Mouse (Mus musculus): ENCODE data around the gene Spc24. TPM values are rescaled to one million over a fixed set of nuclear protein-coding genes. Genes with fewer than 3 reads are reported as not detected.

Spc24 gene
- polyA plus RNA-seq, 1 experiment from 2014 or later = 119 TPM

DNA sequence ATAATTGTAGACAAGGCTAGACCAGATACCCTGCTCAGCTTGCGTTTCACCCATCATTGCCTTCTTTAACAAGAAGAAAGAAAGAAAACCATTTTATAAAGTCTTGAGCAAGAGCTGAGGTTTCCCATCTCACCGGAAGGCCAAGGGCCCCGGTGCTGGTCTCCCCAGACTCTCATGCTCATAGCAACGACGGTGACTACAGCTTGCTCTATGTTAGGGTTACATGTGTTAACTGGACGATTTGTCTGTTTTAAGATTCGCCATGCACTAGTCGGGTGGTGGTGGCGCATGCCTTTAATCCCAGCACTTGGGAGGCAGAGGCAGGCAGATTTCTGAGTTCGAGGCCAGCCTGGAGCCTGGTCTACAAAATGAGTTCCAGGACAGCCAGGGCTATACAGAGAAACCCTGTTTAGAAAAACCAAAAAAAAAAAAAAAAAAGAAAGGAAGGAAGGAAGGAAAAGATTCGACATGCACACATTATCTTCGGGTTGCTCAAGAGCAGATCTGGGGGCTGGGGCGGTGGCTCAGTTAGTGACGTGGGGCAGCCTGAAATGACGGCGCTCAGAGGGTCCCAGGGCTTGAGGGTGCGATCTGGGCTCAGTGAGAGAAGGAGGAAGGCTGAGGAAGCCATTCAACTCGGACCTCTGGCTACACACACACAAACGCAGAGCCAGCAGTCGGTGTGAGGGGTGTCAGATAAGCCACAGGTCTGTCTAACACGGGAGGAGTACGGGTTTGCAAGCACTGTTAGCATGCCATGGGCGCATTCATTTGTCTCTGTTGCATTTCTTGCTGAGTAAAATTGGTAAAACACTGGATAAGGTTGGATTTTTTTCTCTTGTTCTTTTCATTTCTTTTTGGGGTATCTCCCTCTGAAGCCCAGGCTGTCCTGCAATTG lies 34.6 kb downstream of the Spc24 start:
- H3K4me1 ChIP-seq = peaks cover 25% of the 10 kb centered on the region
- no peaks in the 10 kb centered on the region for H3K27me3 ChIP-seq (replicated peaks)
- 52% methylated on average over 23 of the region's 23 CpGs for WGBS
- peak overlapping the region; percentile 76 for H3K4me3 ChIP-seq (replicated peaks)
- H3K36me3 ChIP-seq = peaks cover 7% of the 10 kb centered on the region
- no peak for ATAC-seq (ENCODE audit: insufficient read depth, low FRiP score, low read depth)
- no peaks in the 10 kb centered on the region for H3K9me3 ChIP-seq
- peak overlapping the region; percentile 24; the same call in 1 of the 2 replicates for H3K9ac ChIP-seq
- H3K4me2 ChIP-seq = peak overlapping the region; percentile 67
- peak overlapping the region; percentile 55 for H3K27ac ChIP-seq

DNA sequence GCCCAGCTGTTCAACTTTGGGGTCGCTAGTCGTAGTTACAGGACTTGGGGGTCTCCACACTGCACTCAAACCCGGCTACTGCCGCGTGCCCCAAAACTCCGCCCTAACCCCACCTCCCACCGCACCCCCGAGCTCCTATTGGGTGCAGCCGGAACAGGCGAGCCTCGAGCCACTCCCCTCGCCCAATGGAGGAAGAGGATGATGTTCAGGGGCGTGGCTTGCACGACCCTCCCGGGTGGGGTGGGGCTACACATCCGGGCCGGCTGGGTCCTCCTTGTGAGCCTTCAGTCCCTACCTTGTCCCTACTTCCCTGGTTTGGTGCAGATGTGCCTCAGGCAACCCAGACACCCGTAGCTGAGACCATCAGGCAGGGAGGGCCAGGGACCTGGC lies 36.0 kb downstream of the Spc24 start:
- H3K4me2 ChIP-seq = peak overlapping the region; percentile 67

GRCm38 (mm10) chr9:21723377-21724146 lies 36.5 kb downstream of the Spc24 start, which contains the start of gene Ldlr:
Gene Ldlr, plus strand, starts transcription at chr9:21723483.
- peak within 1 kb of the TSS; percentile 98 for H3K27ac ChIP-seq
- H3K9me3 ChIP-seq = no peaks in the 10 kb centered on the region
- H3K9ac ChIP-seq = peak within 1 kb of the TSS; percentile 40; the same call in 1 of the 2 replicates
- WGBS = under 1% methylated on average over 47 of the region's 47 CpGs
- peak; percentile 84 for ATAC-seq (ENCODE audit: insufficient read depth, low FRiP score, low read depth)
- H3K4me3 ChIP-seq (replicated peaks) = peak within 1 kb of the TSS; percentile 76
- peaks cover 17% of the 10 kb centered on the region for H3K4me1 ChIP-seq
- H3K4me2 ChIP-seq = peak within 1 kb of the TSS; percentile 67
- no peaks in the 10 kb centered on the region for H3K36me3 ChIP-seq
- H3K27me3 ChIP-seq (replicated peaks) = no peaks in the 10 kb centered on the region

More for the DNA sequence above, 36.0 kb downstream of the Spc24 start:
- peak overlapping the region; percentile 76 for H3K4me3 ChIP-seq (replicated peaks)
- 0% methylated on average over 18 of the region's 18 CpGs for WGBS
- H3K27ac ChIP-seq = peak overlapping the region; percentile 98
- no peaks in the 10 kb centered on the region for H3K27me3 ChIP-seq (replicated peaks)
- H3K36me3 ChIP-seq = peaks cover 4% of the 10 kb centered on the region; the same call in 1 of the 2 replicates
- peaks cover 22% of the 10 kb centered on the region for H3K4me1 ChIP-seq
- H3K9me3 ChIP-seq = no peaks in the 10 kb centered on the region
- H3K9ac ChIP-seq = peak overlapping the region; percentile 40; the same call in 1 of the 2 replicates
- ATAC-seq (ENCODE audit: insufficient read depth, low FRiP score, low read depth) = peak; percentile 93

DNA sequence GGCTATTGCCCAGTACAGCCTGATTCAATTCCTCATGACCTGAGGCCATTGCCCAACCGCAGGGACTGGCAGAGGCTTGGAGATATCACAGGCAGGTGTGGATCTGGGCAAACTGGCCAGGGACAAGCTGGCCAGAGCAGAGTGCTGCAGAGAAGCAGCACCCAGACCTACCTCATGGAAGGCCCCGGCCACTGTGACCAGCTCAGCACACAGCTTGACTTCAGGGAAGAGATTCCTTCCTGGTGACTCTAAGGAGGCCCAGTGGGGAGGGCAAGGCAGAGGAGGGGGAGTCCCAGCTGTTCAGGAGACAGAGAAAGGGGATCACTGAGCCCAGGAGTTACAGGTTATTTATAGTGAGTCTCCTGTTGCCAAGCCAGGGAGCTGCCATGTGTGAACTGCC lies 39.1 kb downstream of the Spc24 start:
- no peak for ATAC-seq (ENCODE audit: insufficient read depth, low FRiP score, low read depth)
- H3K27ac ChIP-seq = no peak overlapping the region
- WGBS = 63% methylated on average over 2 of the region's 2 CpGs

GRCm38 (mm10) chr9:21717015-21717414 lies 43.1 kb downstream of the Spc24 start:
- no peak for ATAC-seq (ENCODE audit: insufficient read depth, low FRiP score, low read depth)
- Histone ChIP-seq H3K27me3 (replicated peaks) (no peaks in the 10 kb centered on the region), H3K4me2 (no peak overlapping the region), H3K9ac (no peak overlapping the region), H3K9me3 (no peaks in the 10 kb centered on the region), H3K27ac (no peak overlapping the region), H3K36me3 (no peaks in the 10 kb centered on the region), H3K4me1 (no peaks in the 10 kb centered on the region; the same call in 1 of the 2 replicates), H3K4me3 (replicated peaks) (no peak overlapping the region)
- WGBS = 75% methylated on average over 2 of the region's 2 CpGs

More for the DNA sequence above, 39.1 kb downstream of the Spc24 start:
- no peaks in the 10 kb centered on the region for H3K9me3 ChIP-seq
- H3K9ac ChIP-seq = no peak overlapping the region
- H3K27me3 ChIP-seq (replicated peaks) = no peaks in the 10 kb centered on the region
- no peak overlapping the region for H3K4me3 ChIP-seq (replicated peaks)
- H3K4me1 ChIP-seq = peaks cover 9% of the 10 kb centered on the region
- H3K36me3 ChIP-seq = no peaks in the 10 kb centered on the region
- H3K4me2 ChIP-seq = no peak overlapping the region

DNA sequence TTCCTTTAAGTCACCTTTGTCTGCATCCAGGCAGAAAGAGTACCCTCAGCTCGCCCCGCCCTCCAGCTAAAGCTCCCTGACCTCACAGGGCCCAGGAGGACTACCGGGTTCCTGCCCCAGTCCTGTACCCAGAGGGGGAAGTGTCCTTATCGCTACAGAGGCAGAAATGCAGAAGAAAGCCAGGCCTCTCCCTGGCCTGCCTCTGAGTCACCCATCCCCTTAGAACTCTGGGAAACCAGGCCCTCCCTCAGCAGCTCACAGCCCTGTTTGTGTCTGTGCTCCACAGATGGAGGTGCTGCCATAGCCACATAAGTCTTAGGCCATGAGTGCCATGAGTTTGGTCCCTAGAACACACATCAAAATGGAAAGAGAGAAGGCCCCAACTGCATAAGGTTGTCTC lies 44.8 kb downstream of the Spc24 start:
- WGBS = 35% methylated on average over 4 of the region's 4 CpGs
- peak; percentile 90 for ATAC-seq (ENCODE audit: insufficient read depth, low FRiP score, low read depth)
- H3K27ac ChIP-seq = peak overlapping the region; percentile 33; the same call in 1 of the 2 replicates
- no peak overlapping the region for H3K9ac ChIP-seq
- H3K36me3 ChIP-seq = no peaks in the 10 kb centered on the region
- H3K9me3 ChIP-seq = no peaks in the 10 kb centered on the region
- H3K4me2 ChIP-seq = no peak overlapping the region
- no peak overlapping the region for H3K4me3 ChIP-seq (replicated peaks)
- no peaks in the 10 kb centered on the region for H3K27me3 ChIP-seq (replicated peaks)
- no peaks in the 10 kb centered on the region; the same call in 1 of the 2 replicates for H3K4me1 ChIP-seq

- no peak overlapping the region for H3K27ac ChIP-seq
- H3K9ac ChIP-seq = no peak overlapping the region
- no peaks in the 10 kb centered on the region for H3K9me3 ChIP-seq
- peaks cover 19% of the 10 kb centered on the region for H3K36me3 ChIP-seq
- H3K4me2 ChIP-seq = no peak overlapping the region
- WGBS = 77% methylated on average over 3 of the region's 3 CpGs
- no peaks in the 10 kb centered on the region for H3K4me1 ChIP-seq
- ATAC-seq (ENCODE audit: insufficient read depth, low FRiP score, low read depth) = no peak
- H3K4me3 ChIP-seq (replicated peaks) = no peak overlapping the region
- H3K27me3 ChIP-seq (replicated peaks) = no peaks in the 10 kb centered on the region
Measured at GRCm38 (mm10) chr9:21709340-21709739, 50.8 kb downstream of the Spc24 start.

GRCm38 (mm10) chr9:21706586-21707265 lies 53.4 kb downstream of the Spc24 start:
- no peak overlapping the region for H3K9ac ChIP-seq
- H3K4me1 ChIP-seq = no peaks in the 10 kb centered on the region
- H3K4me3 ChIP-seq (replicated peaks) = no peak overlapping the region
- peaks cover 43% of the 10 kb centered on the region for H3K36me3 ChIP-seq
- no peak overlapping the region for H3K27ac ChIP-seq
- no peaks in the 10 kb centered on the region for H3K9me3 ChIP-seq
- H3K27me3 ChIP-seq (replicated peaks) = no peaks in the 10 kb centered on the region
- WGBS = 86% methylated on average over 8 of the region's 8 CpGs
- ATAC-seq (ENCODE audit: insufficient read depth, low FRiP score, low read depth) = peak; percentile 42; the same call in 1 of the 2 replicates
- H3K4me2 ChIP-seq = no peak overlapping the region

DNA sequence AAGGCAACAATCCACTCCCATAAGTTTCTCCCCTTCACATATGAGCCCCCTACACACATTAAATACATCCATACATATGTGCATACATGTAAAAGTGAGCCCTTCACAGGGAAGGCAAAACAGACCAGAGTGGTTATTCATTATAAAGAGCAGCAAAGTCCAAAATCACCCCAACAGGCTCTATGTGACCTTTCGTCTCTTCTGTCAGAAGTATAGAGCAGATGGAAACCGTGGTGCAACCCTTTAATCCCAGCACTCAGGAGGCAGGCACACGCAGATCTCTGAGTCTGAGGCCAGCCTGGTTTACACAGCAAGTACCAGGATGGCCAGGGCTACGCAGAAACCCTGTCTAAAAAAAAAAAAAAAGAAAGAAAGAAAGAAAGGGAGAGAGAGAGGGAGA lies 54.0 kb downstream of the Spc24 start:
- H3K27ac ChIP-seq = no peak overlapping the region
- no peaks in the 10 kb centered on the region for H3K4me1 ChIP-seq
- H3K4me2 ChIP-seq = no peak overlapping the region
- no peaks in the 10 kb centered on the region for H3K27me3 ChIP-seq (replicated peaks)
- WGBS = 78% methylated on average over 4 of the region's 4 CpGs
- no peak for ATAC-seq (ENCODE audit: insufficient read depth, low FRiP score, low read depth)
- H3K9ac ChIP-seq = no peak overlapping the region
- H3K9me3 ChIP-seq = no peaks in the 10 kb centered on the region
- H3K4me3 ChIP-seq (replicated peaks) = no peak overlapping the region
- H3K36me3 ChIP-seq = peaks cover 50% of the 10 kb centered on the region

All from stomach, embryonic 15.5 days (tissue).